Mouse (Mus musculus): ENCODE results near the gene C8a.

The C8a gene

GRCm38 (mm10) chr4:104876323-104876722 is at the start of gene C8a:
Gene C8a, minus strand, starts transcription at chr4:104876398.
- in situ Hi-C loops (cut with MboI; ENCODE audit: unreplicated experiment in 2 of 2) = loop anchor here (25.0 kb wide), 2 partner anchors 1564 to 1889 kb away; partner anchors contain the start of genes Oma1 (in 2 of the 2) and Tctex1d1 (in 1 of the 2)

GRCm38 (mm10) chr4:104925383-104925782 is 49.2 kb upstream of the C8a start:
- in situ Hi-C loops (cut with MboI; ENCODE audit: unreplicated experiment in 2 of 2) = no loop called here

- in situ Hi-C loops (cut with MboI; ENCODE audit: unreplicated experiment in 2 of 2) = loop anchor here (10.0 to 25.0 kb wide), 5 partner anchors 117 to 1307 kb away; no protein-coding TSS in a partner anchor
These were observed 41.8 kb upstream of the C8a start for GRCm38 (mm10) chr4:104918017-104918416.

GRCm38 (mm10) chr4:104914711-104915247 is 38.6 kb upstream of the C8a start:
- in situ Hi-C loops (cut with MboI; ENCODE audit: unreplicated experiment in 2 of 2) = loop anchor here (5.0 to 25.0 kb wide), 7 partner anchors 120 to 1313 kb away; no protein-coding TSS in a partner anchor

GRCm38 (mm10) chr4:104913291-104914129 is 37.3 kb upstream of the C8a start, which contains the start of gene Fyb2:
Gene Fyb2, plus strand, starts transcription at chr4:104913456.
- in situ Hi-C loops (cut with MboI; ENCODE audit: unreplicated experiment in 2 of 2) = loop anchor here (5.0 to 25.0 kb wide), 7 partner anchors 121 to 1314 kb away; no protein-coding TSS in a partner anchor

- in situ Hi-C loops (cut with MboI; ENCODE audit: unreplicated experiment in 2 of 2) = loop anchor here (5.0 to 25.0 kb wide), 7 partner anchors 123 to 1316 kb away; no protein-coding TSS in a partner anchor
These were observed 35.5 kb upstream of the C8a start for GRCm38 (mm10) chr4:104911685-104912084.

GRCm38 (mm10) chr4:104905049-104905448 is 28.9 kb upstream of the C8a start:
- in situ Hi-C loops (cut with MboI; ENCODE audit: unreplicated experiment in 2 of 2) = loop anchor here (5.0 to 25.0 kb wide), 3 partner anchors 222 to 1470 kb away; no protein-coding TSS in a partner anchor

- in situ Hi-C loops (cut with MboI; ENCODE audit: unreplicated experiment in 2 of 2) = loop anchor here (10.0 to 25.0 kb wide), 2 partner anchors 434 to 1472 kb away; no protein-coding TSS in a partner anchor
These were observed 26.6 kb upstream of the C8a start for GRCm38 (mm10) chr4:104902836-104903235.

GRCm38 (mm10) chr4:104894004-104894734 is 18.0 kb upstream of the C8a start:
- in situ Hi-C loops (cut with MboI; ENCODE audit: unreplicated experiment in 2 of 2) = loop anchor here (10.0 to 25.0 kb wide), 4 partner anchors 1582 to 1909 kb away; partner anchors contain the start of genes Oma1 (in 2 of the 2) and Tctex1d1 (in 1 of the 2)

GRCm38 (mm10) chr4:104893588-104893987 is 17.4 kb upstream of the C8a start:
- in situ Hi-C loops (cut with MboI; ENCODE audit: unreplicated experiment in 2 of 2) = loop anchor here (10.0 to 25.0 kb wide), 4 partner anchors 1581 to 1909 kb away; partner anchors contain the start of genes Oma1 (in 2 of the 2) and Tctex1d1 (in 1 of the 2)

GRCm38 (mm10) chr4:104891708-104892107 is 15.5 kb upstream of the C8a start:
- in situ Hi-C loops (cut with MboI; ENCODE audit: unreplicated experiment in 2 of 2) = loop anchor here (10.0 to 25.0 kb wide), 4 partner anchors 1579 to 1907 kb away; partner anchors contain the start of genes Oma1 (in 2 of the 2) and Tctex1d1 (in 1 of the 2)

GRCm38 (mm10) chr4:104888499-104889262 is 12.5 kb upstream of the C8a start:
- in situ Hi-C loops (cut with MboI; ENCODE audit: unreplicated experiment in 2 of 2) = loop anchor here (25.0 kb wide), 2 partner anchors 1576 to 1901 kb away; partner anchors contain the start of genes Oma1 (in 2 of the 2) and Tctex1d1 (in 1 of the 2)

- in situ Hi-C loops (cut with MboI; ENCODE audit: unreplicated experiment in 2 of 2) = loop anchor here (25.0 kb wide), 2 partner anchors 1575 to 1900 kb away; partner anchors contain the start of genes Oma1 (in 2 of the 2) and Tctex1d1 (in 1 of the 2)
These were observed 11.3 kb upstream of the C8a start for GRCm38 (mm10) chr4:104887486-104887885.

- in situ Hi-C loops (cut with MboI; ENCODE audit: unreplicated experiment in 2 of 2) = loop anchor here (25.0 kb wide), 2 partner anchors 1564 to 1889 kb away; partner anchors contain the start of genes Oma1 (in 2 of the 2) and Tctex1d1 (in 1 of the 2)
These were observed 366 bp downstream of the C8a start for GRCm38 (mm10) chr4:104875832-104876231.

GRCm38 (mm10) chr4:104870196-104870595 is 6.0 kb downstream of the C8a start:
- in situ Hi-C loops (cut with MboI; ENCODE audit: unreplicated experiment in 2 of 2) = no loop called here

GRCm38 (mm10) chr4:104869581-104869980 is 6.6 kb downstream of the C8a start:
- in situ Hi-C loops (cut with MboI; ENCODE audit: unreplicated experiment in 2 of 2) = no loop called here

GRCm38 (mm10) chr4:104864397-104864796 is 11.8 kb downstream of the C8a start:
- in situ Hi-C loops (cut with MboI; ENCODE audit: unreplicated experiment in 2 of 2) = no loop called here

GRCm38 (mm10) chr4:104861241-104861640 is 15.0 kb downstream of the C8a start:
- in situ Hi-C loops (cut with MboI; ENCODE audit: unreplicated experiment in 2 of 2) = no loop called here

- in situ Hi-C loops (cut with MboI; ENCODE audit: unreplicated experiment in 2 of 2) = no loop called here
These were observed 18.4 kb downstream of the C8a start for GRCm38 (mm10) chr4:104857823-104858222.
